Mouse (Mus musculus) bone marrow, adult 2 months (tissue): Measurements from ENCODE around the gene Syt16.

Source experiments
- CTCF ChIP-seq: fragments of 200-500 bp; IDR thresholded peaks from 2 replicates; pipeline ENCODE4 v1.5.1; 2011; ENCODE audit warnings: low read length, control low read depth; ENCODE audit not compliant: control insufficient read depth, insufficient read depth
- POLR2A ChIP-seq: fragments of 200-500 bp; IDR thresholded peaks from 2 replicates; pipeline ENCODE4 v1.6.1; 2011; ENCODE audit warnings: low read depth, mild to moderate bottlenecking, control low read depth, low read length, borderline replicate concordance; ENCODE audit not compliant: control insufficient read depth

DNA sequence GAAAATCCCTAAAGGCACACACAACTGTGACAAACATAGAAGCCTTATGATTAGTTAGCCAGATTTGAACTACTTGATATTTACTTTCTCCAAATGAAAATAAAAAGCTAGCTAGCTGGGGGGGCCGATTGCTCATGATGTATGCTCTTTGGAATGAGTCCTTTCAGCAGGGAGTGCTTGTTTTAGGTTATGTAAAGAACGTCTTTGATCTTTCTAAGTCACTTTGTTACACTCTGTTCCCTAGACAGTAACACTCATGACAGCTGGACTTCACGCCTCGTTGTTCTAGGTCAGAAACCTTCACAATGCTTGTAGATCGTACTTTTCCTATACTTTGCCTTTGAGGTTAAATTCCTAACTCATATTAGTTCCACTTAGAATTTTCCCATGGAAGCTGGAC, 146.9 kb downstream of the Syt16 start:
- no peak for TF ChIP-seq POLR2A
- TF ChIP-seq CTCF, result no peak
